Mouse (Mus musculus) small intestine, adult 2 months (tissue): ENCODE measurements around the gene Cnnm4.

Experiments
- CTCF ChIP-seq: fragments of 200-500 bp; IDR thresholded peaks from 2 replicates; pipeline ENCODE4 v1.5.1; 2012; ENCODE audit warnings: low read depth, mild to moderate bottlenecking, control low read depth, inconsistent platforms, low read length, moderate library complexity, mixed read lengths; ENCODE audit not compliant: insufficient replicate concordance, insufficient read length; ENCODE audit errors: extremely low read depth
- POLR2A ChIP-seq: fragments of 200-500 bp; IDR thresholded peaks from 2 replicates; pipeline ENCODE4 v1.6.1; 2012; ENCODE audit warnings: low read depth, mild to moderate bottlenecking, control low read depth, inconsistent platforms, low read length, moderate library complexity

DNA sequence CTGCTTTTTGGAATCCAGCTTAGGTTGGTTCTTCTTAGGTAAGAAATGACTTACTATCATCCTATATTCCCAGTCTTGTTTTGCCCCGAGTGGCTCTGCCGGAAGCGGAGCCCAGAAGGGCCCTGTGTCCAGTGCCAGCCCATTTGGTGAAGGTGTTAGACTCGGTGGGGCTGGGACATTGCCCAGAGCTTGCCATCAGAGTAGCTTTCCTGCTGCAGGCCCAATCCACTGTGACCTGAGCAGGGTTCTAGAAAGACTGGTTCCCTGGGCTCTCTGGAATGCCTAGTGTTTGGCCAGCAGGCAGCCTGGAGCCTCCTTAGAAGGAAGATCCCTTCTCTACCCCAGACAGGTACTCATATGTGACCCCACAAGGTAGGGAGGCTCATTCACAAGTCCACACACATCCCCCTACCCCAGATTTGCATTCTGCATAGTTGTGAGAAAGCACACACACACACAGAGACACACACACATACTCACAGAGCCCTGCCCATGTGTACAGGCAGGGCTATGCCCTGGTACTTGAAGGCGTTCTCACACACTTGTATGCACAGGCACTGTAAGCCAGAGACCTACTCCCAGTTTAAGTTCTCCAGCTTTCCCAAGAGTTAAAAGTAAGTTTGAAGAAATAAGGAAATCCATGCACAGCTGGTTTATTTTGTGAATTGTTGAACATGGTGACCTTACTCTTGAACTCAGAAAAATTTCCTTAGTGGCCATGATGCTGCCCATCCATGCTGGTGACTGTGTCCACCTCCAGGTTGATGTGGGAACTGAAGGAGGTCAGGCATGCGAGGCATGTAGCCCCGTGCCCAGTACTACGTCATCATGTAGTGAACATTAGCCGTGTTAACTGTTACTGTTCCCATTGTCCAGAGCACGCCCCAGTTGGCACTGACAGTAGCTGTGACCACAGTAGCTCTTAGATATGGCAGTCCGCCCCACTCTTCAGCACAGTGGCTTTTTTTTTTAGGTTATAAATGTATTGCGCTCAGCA is 8.8 kb downstream of the Cnnm4 start:
- TF ChIP-seq CTCF: no peak
- no peak for TF ChIP-seq POLR2A
